Mouse (Mus musculus) midbrain, embryonic 11.5 days (tissue): ENCODE results near the gene Tnnt3. TPM values are rescaled to one million over a fixed set of nuclear protein-coding genes. Genes with fewer than 3 reads are reported as not detected.

Experiments
- ATAC-seq: fragments of 200-750 bp; cut with Nextera tagmentation; 2 replicates; pipeline ENCODE4 v1.8.0; 2017; ENCODE audit warnings: moderate TSS enrichment, moderate library complexity; ENCODE audit not compliant: low FRiP score
- DNase-seq: peaks from one replicate; pipeline ENCODE4 v3.0.0; 2015; ENCODE audit warnings: low spot score; ENCODE audit errors: missing footprints
- H3K27ac ChIP-seq: fragments of 300-500 bp; sonication (generic); 2 replicates; pipeline ENCODE4 v1.5.1; 2014; ENCODE audit warnings: low read depth, low read length
- H3K27me3 ChIP-seq: fragments of 300-500 bp; sonication (generic); 2 replicates; pipeline ENCODE4 v1.6.1; 2014; ENCODE audit warnings: mild to moderate bottlenecking, low read length, moderate library complexity, mixed read lengths; ENCODE audit not compliant: control insufficient read depth, insufficient read depth
- H3K36me3 ChIP-seq: fragments of 300-500 bp; sonication (generic); 2 replicates; pipeline ENCODE4 v1.6.1; 2014; ENCODE audit warnings: mild to moderate bottlenecking, low read length, moderate library complexity, mixed read lengths; ENCODE audit not compliant: control insufficient read depth, insufficient read depth
- H3K4me1 ChIP-seq: fragments of 300-500 bp; sonication (generic); 2 replicates; pipeline ENCODE4 v1.6.1; 2014; ENCODE audit warnings: low read length; ENCODE audit not compliant: control insufficient read depth, insufficient read depth
- H3K4me2 ChIP-seq: fragments of 300-500 bp; sonication (generic); 2 replicates; pipeline ENCODE4 v1.6.1; 2014; ENCODE audit warnings: mild to moderate bottlenecking, moderate library complexity
- H3K4me3 ChIP-seq: fragments of 300-500 bp; sonication (generic); 2 replicates; pipeline ENCODE4 v1.5.1; 2014; ENCODE audit warnings: low read depth, low read length
- H3K9ac ChIP-seq: fragments of 300-500 bp; sonication (generic); 2 replicates; pipeline ENCODE4 v1.6.1; 2014; ENCODE audit warnings: low read length
- H3K9me3 ChIP-seq: fragments of 300-500 bp; sonication (generic); 2 replicates; pipeline ENCODE4 v1.6.1; 2016; ENCODE audit warnings: low read length; ENCODE audit not compliant: control insufficient read depth
- WGBS: fragments of 180-500 bp; shearing (Covaris S2); extraction: QIAGEN DNeasy Blood & Tissue Kit; methylation state at CpG from one replicate; pipeline ENCODE4 v1.1.7; 2014; 5-methylcytosine and 5-hydroxymethylcytosine counted together
- polyA plus RNA-seq: library from polyadenylated mRNA; unstranded; fragments of >200 nt; fragmentation: Nextera tagmentation; extraction: Ambion mirVana; gene quantifications from 2 replicates; pipeline ENCODE4 v1.2.1, GENCODE M21; 2014

The Tnnt3 gene
- polyA plus RNA-seq, 1 experiment from 2014 or later: 2.0 TPM

DNA sequence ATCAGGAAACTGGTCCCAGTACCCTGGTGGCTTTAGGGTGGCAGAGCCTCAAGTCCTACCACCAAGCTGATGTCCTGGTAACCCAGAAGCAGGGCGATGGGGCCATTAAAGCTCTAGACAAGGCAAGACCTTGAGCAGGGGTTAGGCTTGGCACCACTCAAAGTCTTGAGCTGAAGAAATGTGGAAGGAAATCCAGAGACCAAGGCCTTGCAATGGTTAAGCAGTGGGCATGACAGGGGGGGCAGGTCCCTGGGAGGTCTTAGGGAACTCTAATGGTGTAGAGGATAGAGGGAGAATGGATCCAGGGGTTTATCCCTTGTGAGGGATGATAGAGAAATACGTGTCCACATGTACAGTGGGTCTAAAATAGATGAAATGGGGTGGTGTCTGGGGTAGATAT is 25.2 kb upstream of the Tnnt3 start:
- 94% methylated on average over 2 of the region's 2 CpGs for WGBS
- no peaks in the 10 kb centered on the region for H3K27me3 ChIP-seq
- DNase-seq: peak; percentile 75
- no peak overlapping the region for H3K9ac ChIP-seq
- no peak overlapping the region for H3K4me3 ChIP-seq
- H3K36me3 ChIP-seq: no peaks in the 10 kb centered on the region
- no peak overlapping the region for H3K4me2 ChIP-seq
- H3K4me1 ChIP-seq: peaks cover 15% of the 10 kb centered on the region
- no peaks in the 10 kb centered on the region for H3K9me3 ChIP-seq
- ATAC-seq: no peak
- no peak overlapping the region for H3K27ac ChIP-seq

- DNase-seq (peak; percentile 73), ATAC-seq (no peak)
- Histone ChIP-seq H3K27me3 (no peaks in the 10 kb centered on the region), H3K4me1 (peaks cover 15% of the 10 kb centered on the region), H3K27ac (no peak overlapping the region), H3K36me3 (no peaks in the 10 kb centered on the region), H3K4me3 (no peak overlapping the region), H3K9ac (no peak overlapping the region), H3K4me2 (no peak overlapping the region), H3K9me3 (no peaks in the 10 kb centered on the region)
- 84% methylated on average over 14 of the region's 14 CpGs for WGBS
These were observed 23.8 kb upstream of the Tnnt3 start for GRCm38 (mm10) chr7:142474799-142475198.

DNA sequence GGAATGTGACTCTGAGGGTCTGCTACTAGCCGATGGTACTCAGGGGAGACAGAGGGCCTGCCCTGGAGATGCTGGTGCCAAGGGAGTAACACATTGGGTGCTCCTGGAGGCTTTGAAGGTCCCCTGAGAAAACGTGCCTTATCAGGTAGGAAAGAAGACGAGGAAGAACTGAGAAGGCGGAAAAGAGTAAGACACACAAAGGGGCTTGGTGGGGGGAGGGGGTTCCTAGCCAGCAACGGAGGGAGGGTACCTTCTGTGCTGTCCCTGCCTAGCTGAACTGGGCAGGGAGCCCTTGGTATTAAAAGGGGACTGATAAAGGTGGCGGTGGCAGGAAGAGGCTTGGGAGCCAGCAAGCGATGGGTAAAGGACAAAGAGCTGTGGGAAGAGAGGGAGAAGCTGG is 23.0 kb upstream of the Tnnt3 start:
- H3K4me2 ChIP-seq: no peak overlapping the region
- no peaks in the 10 kb centered on the region for H3K36me3 ChIP-seq
- no peak overlapping the region for H3K4me3 ChIP-seq
- H3K27ac ChIP-seq: no peak overlapping the region
- 58% methylated on average over 7 of the region's 7 CpGs for WGBS
- ATAC-seq: no peak
- DNase-seq: peak; percentile 77
- no peaks in the 10 kb centered on the region for H3K27me3 ChIP-seq
- H3K9ac ChIP-seq: peak overlapping the region; percentile 24; the same call in 1 of the 2 replicates
- H3K4me1 ChIP-seq: peaks cover 15% of the 10 kb centered on the region
- no peaks in the 10 kb centered on the region for H3K9me3 ChIP-seq

- no peak overlapping the region for H3K27ac ChIP-seq
- WGBS: 86% methylated on average over 5 of the region's 5 CpGs
- no peaks in the 10 kb centered on the region for H3K36me3 ChIP-seq
- H3K4me1 ChIP-seq: peaks cover 12% of the 10 kb centered on the region
- H3K4me2 ChIP-seq: no peak overlapping the region
- no peaks in the 10 kb centered on the region for H3K9me3 ChIP-seq
- ATAC-seq (no peak), DNase-seq (peak; percentile 51)
- no peak overlapping the region for H3K4me3 ChIP-seq
- no peak overlapping the region for H3K9ac ChIP-seq
- H3K27me3 ChIP-seq: no peaks in the 10 kb centered on the region
These were observed 22.4 kb upstream of the Tnnt3 start for GRCm38 (mm10) chr7:142476271-142476670.

GRCm38 (mm10) chr7:142476795-142477452 is 21.7 kb upstream of the Tnnt3 start:
- H3K27ac ChIP-seq: no peak overlapping the region
- no peaks in the 10 kb centered on the region for H3K36me3 ChIP-seq
- DNase-seq (peak; percentile 35), ATAC-seq (no peak)
- no peak overlapping the region for H3K9ac ChIP-seq
- H3K4me1 ChIP-seq: peaks cover 12% of the 10 kb centered on the region
- 88% methylated on average over 13 of the region's 13 CpGs for WGBS
- H3K27me3 ChIP-seq: no peaks in the 10 kb centered on the region
- H3K9me3 ChIP-seq: no peaks in the 10 kb centered on the region
- no peak overlapping the region for H3K4me2 ChIP-seq
- no peak overlapping the region for H3K4me3 ChIP-seq

- WGBS: 86% methylated on average over 6 of the region's 6 CpGs
- Histone ChIP-seq H3K36me3 (no peaks in the 10 kb centered on the region), H3K4me3 (no peak overlapping the region), H3K9ac (no peak overlapping the region), H3K27me3 (no peaks in the 10 kb centered on the region), H3K27ac (no peak overlapping the region), H3K4me1 (peaks cover 16% of the 10 kb centered on the region), H3K4me2 (no peak overlapping the region), H3K9me3 (no peaks in the 10 kb centered on the region)
- no peak for ATAC-seq
- peak; percentile 14 for DNase-seq
These were observed 20.6 kb upstream of the Tnnt3 start for GRCm38 (mm10) chr7:142478001-142478400.

GRCm38 (mm10) chr7:142478574-142478973 is 20.1 kb upstream of the Tnnt3 start:
- Histone ChIP-seq H3K36me3 (no peaks in the 10 kb centered on the region), H3K27me3 (no peaks in the 10 kb centered on the region), H3K4me1 (peaks cover 18% of the 10 kb centered on the region), H3K4me2 (no peak overlapping the region), H3K9me3 (no peaks in the 10 kb centered on the region), H3K9ac (no peak overlapping the region), H3K27ac (no peak overlapping the region), H3K4me3 (no peak overlapping the region)
- no peak for ATAC-seq
- peak; percentile 64 for DNase-seq
- 26% methylated on average over 2 of the region's 2 CpGs for WGBS

DNA sequence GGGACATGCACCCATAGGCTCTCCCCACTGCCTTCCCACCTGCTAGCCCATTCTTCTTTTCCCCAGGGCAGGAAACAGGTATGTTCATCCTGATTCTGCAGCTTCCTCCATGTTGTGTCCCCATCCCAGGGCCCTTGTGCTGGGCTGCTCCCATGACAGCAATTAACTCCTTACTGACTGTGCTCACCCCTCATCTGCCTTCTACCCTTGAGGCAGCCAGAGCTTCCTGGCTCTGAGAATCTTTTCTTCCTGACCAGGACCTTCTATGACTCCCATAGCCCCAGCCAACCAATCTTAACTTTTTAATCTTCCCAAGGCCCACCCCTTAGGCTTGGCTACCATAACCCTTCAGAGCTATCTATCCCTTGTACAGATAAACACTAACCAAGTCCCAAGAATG is 19.3 kb upstream of the Tnnt3 start:
- H3K27me3 ChIP-seq: no peaks in the 10 kb centered on the region

DNA sequence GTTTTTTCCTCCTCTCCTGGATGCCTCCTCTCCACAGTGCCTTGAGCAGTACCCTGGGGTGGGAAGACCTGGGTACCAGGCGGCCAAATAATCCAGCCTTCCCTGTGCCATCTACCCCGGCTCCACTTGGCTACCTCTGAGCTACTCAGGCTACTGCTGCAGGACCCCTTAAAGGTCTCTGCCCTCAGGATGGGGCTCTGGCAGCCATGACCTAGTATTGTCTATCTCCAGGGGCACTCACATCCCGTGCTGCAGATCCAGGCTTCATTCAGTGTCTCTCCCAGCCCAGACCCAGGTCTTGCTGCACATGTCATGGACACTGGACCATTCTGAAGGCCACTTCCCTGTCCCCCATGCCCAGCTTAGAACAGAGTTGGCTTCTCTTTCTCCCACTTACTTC is 18.8 kb upstream of the Tnnt3 start:
- Histone ChIP-seq H3K9me3 (no peaks in the 10 kb centered on the region), H3K4me2 (no peak overlapping the region), H3K27ac (no peak overlapping the region), H3K36me3 (no peaks in the 10 kb centered on the region), H3K9ac (no peak overlapping the region), H3K27me3 (no peaks in the 10 kb centered on the region), H3K4me3 (no peak overlapping the region), H3K4me1 (peaks cover 18% of the 10 kb centered on the region)
- ATAC-seq: no peak
- peak; percentile 37 for DNase-seq
- 80% methylated on average over 3 of the region's 3 CpGs for WGBS

More for the DNA sequence above, 19.3 kb upstream of the Tnnt3 start:
- H3K27ac ChIP-seq: no peak overlapping the region
- H3K36me3 ChIP-seq: no peaks in the 10 kb centered on the region
- H3K4me3 ChIP-seq: no peak overlapping the region
- peaks cover 18% of the 10 kb centered on the region for H3K4me1 ChIP-seq
- ATAC-seq (no peak), DNase-seq (peak; percentile 53)
- H3K9ac ChIP-seq: no peak overlapping the region
- no peaks in the 10 kb centered on the region for H3K9me3 ChIP-seq
- no peak overlapping the region for H3K4me2 ChIP-seq
